Mouse (Mus musculus) C2C12 (cell line): ENCODE measurements around the gene Arhgap17. TPM values are rescaled to one million over a fixed set of nuclear protein-coding genes. Genes with fewer than 3 reads are reported as not detected.

ENCODE experiments used
- H3K27me3 ChIP-seq: one replicate; pipeline ENCODE4 v1.6.1; 2011; ENCODE audit not compliant: control insufficient read depth, insufficient read depth, insufficient read length
- H3K36me3 ChIP-seq: one replicate; pipeline ENCODE4 v1.6.1; 2011; ENCODE audit not compliant: control insufficient read depth, insufficient read depth
- H3K4me3 ChIP-seq: one replicate; pipeline ENCODE4 v1.5.1; 2011; ENCODE audit warnings: mild to moderate bottlenecking, control low read depth; ENCODE audit not compliant: poor library complexity, insufficient read depth, severe bottlenecking
- H3K79me2 ChIP-seq: one replicate; pipeline ENCODE4 v1.6.1; 2011; ENCODE audit not compliant: control insufficient read depth, insufficient read depth
- H3K79me3 ChIP-seq: one replicate; pipeline ENCODE4 v1.6.1; 2011; ENCODE audit warnings: low read depth, control low read depth
- H3ac ChIP-seq: one replicate; pipeline ENCODE3; 2011; ENCODE audit warnings: low read depth; ENCODE audit not compliant: control insufficient read depth, insufficient read length
- CEBPB ChIP-seq: IDR thresholded peaks from one replicate; pipeline ENCODE4 v1.6.1; 2011; ENCODE audit warnings: low read depth, mild to moderate bottlenecking, control low read depth, moderate library complexity
- CTCF ChIP-seq: IDR thresholded peaks from one replicate; pipeline ENCODE4 v1.5.1; 2011; ENCODE audit not compliant: control insufficient read depth, insufficient read depth, insufficient read length
- FOSL1 ChIP-seq: IDR thresholded peaks from one replicate; pipeline ENCODE4 v1.8.0; 2011; ENCODE audit warnings: mild to moderate bottlenecking, low read length; ENCODE audit not compliant: poor library complexity, insufficient read depth, severe bottlenecking
- MAX ChIP-seq: IDR thresholded peaks from one replicate; pipeline ENCODE4 v1.6.1; 2011; ENCODE audit warnings: mild to moderate bottlenecking, control low read depth
- MYOD1 ChIP-seq: IDR thresholded peaks from one replicate; pipeline ENCODE4 v1.6.1; 2011; ENCODE audit warnings: low read depth; ENCODE audit not compliant: control insufficient read depth, insufficient read length
- MYOG ChIP-seq: IDR thresholded peaks from one replicate; pipeline ENCODE4 v1.6.1; 2011; ENCODE audit not compliant: control insufficient read depth, insufficient read length; ENCODE audit errors: extremely low read depth
- USF1 ChIP-seq: IDR thresholded peaks from one replicate; pipeline ENCODE4 v1.6.1; 2011; ENCODE audit warnings: low read depth, mild to moderate bottlenecking, control low read depth, moderate library complexity
- polyA plus RNA-seq: library from polyadenylated mRNA; unstranded; fragments of >200 nt; fragmentation: generic; extraction: Trizol; gene quantifications from one replicate; pipeline ENCODE4 v1.2.1, GENCODE M21; 2012; ENCODE audit warnings: missing spikeins

The Arhgap17 gene
- polyA plus RNA-seq, 1 experiment, result 17.3 TPM

DNA sequence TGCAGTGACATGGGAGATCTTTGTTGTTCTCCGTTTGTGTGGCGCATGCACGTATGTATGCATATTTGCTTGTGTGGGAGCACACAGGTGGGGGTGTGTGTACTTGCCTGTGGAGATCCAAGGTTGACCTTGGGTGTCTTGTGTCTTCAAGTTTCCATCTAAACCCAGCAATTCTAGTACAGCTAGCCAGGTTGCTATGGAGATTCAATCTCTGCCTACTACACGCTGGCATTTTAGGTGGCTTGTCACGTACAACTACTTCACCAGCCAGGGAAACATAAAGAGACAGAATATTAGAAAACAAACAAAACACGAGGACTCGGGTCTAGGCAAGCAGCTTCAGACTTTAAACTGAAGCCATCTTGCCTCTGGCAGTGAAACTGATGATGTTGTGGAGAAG is 116.3 kb downstream of the Arhgap17 start:
- Histone ChIP-seq H3K4me3 (no peak overlapping the region), H3K79me2 (no peaks in the 10 kb centered on the region), H3K79me3 (no peaks in the 10 kb centered on the region), H3K36me3 (no peaks in the 10 kb centered on the region), H3K27me3 (peaks cover 28% of the 10 kb centered on the region), H3ac (no peak overlapping the region)
- no peak for TF ChIP-seq FOSL1
- TF ChIP-seq CEBPB, result no peak
- no peak for TF ChIP-seq MAX

DNA sequence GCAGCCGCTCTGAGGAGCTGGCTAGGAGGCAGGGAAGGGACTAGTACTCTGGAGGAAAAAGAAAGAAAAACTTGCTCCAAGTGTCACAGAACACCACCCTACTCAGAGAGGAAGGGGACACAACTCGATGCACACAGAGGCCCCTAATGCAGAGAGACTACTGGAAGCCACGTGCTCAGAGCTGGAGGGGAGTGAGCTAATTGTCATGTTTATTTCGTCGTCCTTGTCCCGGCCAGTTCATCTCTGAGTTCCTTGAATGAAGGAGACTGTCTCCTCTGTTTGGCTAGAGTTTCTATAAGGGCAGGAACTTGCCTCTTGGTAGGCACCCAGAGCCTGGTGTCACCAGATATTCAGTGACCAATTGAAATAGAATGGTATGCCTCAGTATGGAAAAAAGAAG is 118.4 kb downstream of the Arhgap17 start:
- H3K4me3 ChIP-seq, result no peak overlapping the region

DNA sequence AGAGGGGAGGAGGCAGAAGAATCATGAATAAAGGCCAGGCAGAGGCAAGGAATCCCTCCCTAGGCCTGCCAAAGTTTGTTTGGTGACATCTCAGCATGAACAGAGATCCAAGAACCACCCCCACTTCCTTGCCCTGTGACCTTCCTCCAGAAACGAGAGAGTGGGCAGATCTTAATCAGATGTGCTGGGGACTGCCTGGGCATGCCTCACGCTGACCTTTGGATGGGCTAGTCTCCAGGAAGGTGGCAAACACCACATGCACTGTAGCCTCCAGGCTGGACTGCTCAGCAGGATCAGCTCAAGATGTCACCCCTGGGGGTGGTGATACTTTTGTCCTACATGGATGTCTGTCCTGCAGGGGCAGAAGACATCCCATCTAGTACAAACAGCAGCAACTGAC is 121.5 kb downstream of the Arhgap17 start:
- TF ChIP-seq USF1, result no peak
- TF ChIP-seq MYOD1, result no peak
- no peak for TF ChIP-seq CEBPB
- no peak for TF ChIP-seq FOSL1
- no peak for TF ChIP-seq MAX
- no peak for TF ChIP-seq MYOG
- TF ChIP-seq CTCF, result no peak
- H3K36me3 ChIP-seq, result no peaks in the 10 kb centered on the region
- no peaks in the 10 kb centered on the region for H3K79me3 ChIP-seq
- no peaks in the 10 kb centered on the region for H3K79me2 ChIP-seq
- peaks cover 8% of the 10 kb centered on the region for H3K27me3 ChIP-seq
- H3K4me3 ChIP-seq, result no peak overlapping the region
- H3ac ChIP-seq, result no peak overlapping the region

More for the DNA sequence above, 118.4 kb downstream of the Arhgap17 start:
- Histone ChIP-seq H3ac (no peak overlapping the region), H3K79me3 (no peaks in the 10 kb centered on the region), H3K79me2 (no peaks in the 10 kb centered on the region), H3K36me3 (no peaks in the 10 kb centered on the region), H3K27me3 (peaks cover 17% of the 10 kb centered on the region)
- TF ChIP-seq FOSL1 (no peak), USF1 (no peak), MYOG (no peak), MYOD1 (no peak), CTCF (no peak), MAX (no peak), CEBPB (no peak)

DNA sequence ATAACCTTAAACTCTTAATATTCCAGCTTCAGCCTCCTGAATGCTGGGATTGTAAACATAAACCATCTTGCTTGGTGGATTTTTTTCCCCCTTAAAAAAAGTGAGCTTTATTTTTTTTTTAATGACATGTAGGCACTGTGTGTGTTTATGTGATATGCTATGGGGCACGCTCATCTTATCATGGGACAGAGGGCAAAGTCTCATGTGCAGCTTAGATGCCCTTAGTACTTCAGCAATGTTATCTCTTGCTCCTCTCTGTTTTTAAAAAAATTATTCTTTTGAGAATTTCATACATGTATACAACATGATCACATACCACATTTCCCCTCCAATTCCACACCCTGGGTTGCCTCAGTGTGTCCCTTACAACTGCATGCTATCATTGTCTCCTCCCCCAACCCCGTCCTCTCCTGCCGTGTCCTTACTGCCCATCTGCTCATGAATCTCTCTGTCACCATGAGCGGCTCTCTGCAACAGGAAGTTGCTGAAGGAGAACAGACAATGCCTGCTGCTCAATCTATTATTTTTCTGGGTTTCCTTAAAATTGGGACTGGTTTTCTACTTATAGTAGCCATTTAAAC is 123.1 kb downstream of the Arhgap17 start:
- TF ChIP-seq USF1, result no peak
- TF ChIP-seq MYOG, result no peak
- no peak for TF ChIP-seq CTCF
- TF ChIP-seq CEBPB, result no peak
- TF ChIP-seq FOSL1, result no peak
- no peak for TF ChIP-seq MAX
- no peaks in the 10 kb centered on the region for H3K36me3 ChIP-seq

DNA sequence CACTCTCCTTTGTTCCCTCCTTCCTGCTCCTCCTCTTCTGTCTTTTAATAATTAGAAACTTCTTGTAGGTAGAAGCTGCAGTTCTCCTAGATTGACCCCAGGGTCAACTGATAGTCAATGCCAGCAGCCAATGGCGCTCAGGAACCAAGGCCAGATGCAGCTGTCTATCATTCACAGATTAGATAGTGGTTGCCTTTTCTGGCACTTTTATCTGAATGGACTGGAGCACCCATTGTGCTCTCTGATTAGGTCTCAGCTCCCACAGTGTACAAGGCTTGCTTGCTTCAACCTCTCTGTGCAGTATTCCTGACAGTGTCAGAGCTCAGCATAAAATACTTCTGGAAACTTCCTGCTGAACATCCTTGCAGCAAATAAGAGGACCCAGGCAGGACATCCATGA is 124.9 kb downstream of the Arhgap17 start:
- no peak overlapping the region for H3K4me3 ChIP-seq
- TF ChIP-seq FOSL1 (no peak), USF1 (no peak), MYOG (no peak)

More for the DNA sequence above, 123.1 kb downstream of the Arhgap17 start:
- Histone ChIP-seq H3K79me3 (no peaks in the 10 kb centered on the region), H3ac (no peak overlapping the region), H3K79me2 (no peaks in the 10 kb centered on the region), H3K4me3 (no peak overlapping the region), H3K27me3 (peaks cover 12% of the 10 kb centered on the region)

DNA sequence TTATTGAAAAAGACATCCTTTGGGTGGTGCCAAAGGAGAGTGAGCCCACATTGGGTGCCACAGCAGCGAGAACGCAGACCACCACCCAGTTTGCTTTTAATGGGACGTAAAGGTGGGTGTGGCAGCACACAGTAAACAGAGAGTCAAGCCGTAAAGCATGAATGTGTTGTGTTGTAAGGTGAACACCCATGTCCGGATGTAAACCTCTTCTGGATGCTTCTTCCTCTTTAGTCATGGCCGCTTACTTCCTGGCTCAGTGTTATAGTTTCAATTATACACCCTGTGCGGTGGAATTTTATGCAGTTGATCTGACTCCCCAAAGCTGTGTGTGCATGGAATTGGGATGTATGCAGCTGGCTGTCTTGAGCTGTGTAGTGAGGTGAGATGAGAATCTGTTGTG is 127.5 kb downstream of the Arhgap17 start:
- Histone ChIP-seq H3ac (no peak overlapping the region), H3K27me3 (peaks cover 34% of the 10 kb centered on the region)

More for the DNA sequence above, 124.9 kb downstream of the Arhgap17 start:
- Histone ChIP-seq H3ac (no peak overlapping the region), H3K27me3 (peaks cover 19% of the 10 kb centered on the region), H3K79me3 (no peaks in the 10 kb centered on the region), H3K36me3 (no peaks in the 10 kb centered on the region), H3K79me2 (no peaks in the 10 kb centered on the region)

More for the DNA sequence above, 127.5 kb downstream of the Arhgap17 start:
- Histone ChIP-seq H3K79me3 (no peaks in the 10 kb centered on the region), H3K36me3 (no peaks in the 10 kb centered on the region), H3K79me2 (no peaks in the 10 kb centered on the region), H3K4me3 (no peak overlapping the region)
- TF ChIP-seq CTCF (no peak), CEBPB (no peak), FOSL1 (no peak), MYOG (no peak), MAX (no peak), MYOD1 (no peak), USF1 (no peak)
